Mouse (Mus musculus): ENCODE results near the gene Inava. TPM values are rescaled to one million over a fixed set of nuclear protein-coding genes. Genes with fewer than 3 reads are reported as not detected.
A peak's percentile ranks its signal among the peaks of the same experiment; 100 is the strongest.

Gene Inava
- polyA plus RNA-seq, 1 experiment = 3.3 TPM

- Histone ChIP-seq H3K27ac (ENCODE audit: insufficient read depth, low read length) (no peak overlapping the region), H3K4me3 (ENCODE audit: insufficient read depth, low read length) (peak overlapping the region; percentile 44; the same call in 1 of the 2 replicates), H3K4me1 (ENCODE audit: control insufficient read depth, insufficient read depth, low read length) (no peaks in the 10 kb centered on the region)
- no peak for TF ChIP-seq CTCF (IDR thresholded peaks at IDR 0.05; ENCODE audit: extremely low read depth, insufficient read depth, low read length)
- TF ChIP-seq POLR2A (IDR thresholded peaks at IDR 0.05; ENCODE audit: extremely low read depth, insufficient read depth, low read length) = no peak
Measured at GRCm38 (mm10) chr1:136232986-136233790, 876 bp downstream of the Inava start.

- Histone ChIP-seq H3K4me1 (ENCODE audit: control insufficient read depth, insufficient read depth, low read length) (no peaks in the 10 kb centered on the region), H3K4me3 (ENCODE audit: insufficient read depth, low read length) (peak overlapping the region; percentile 44; the same call in 1 of the 2 replicates), H3K27ac (ENCODE audit: insufficient read depth, low read length) (no peak overlapping the region)
- TF ChIP-seq POLR2A (IDR thresholded peaks at IDR 0.05; ENCODE audit: extremely low read depth, insufficient read depth, low read length) = no peak
Measured at GRCm38 (mm10) chr1:136232285-136232926, 1.7 kb downstream of the Inava start.

- Histone ChIP-seq H3K4me3 (ENCODE audit: insufficient read depth, low read length) (no peak overlapping the region), H3K27ac (ENCODE audit: insufficient read depth, low read length) (no peak overlapping the region), H3K4me1 (ENCODE audit: control insufficient read depth, insufficient read depth, low read length) (no peaks in the 10 kb centered on the region)
- TF ChIP-seq POLR2A (IDR thresholded peaks at IDR 0.05; ENCODE audit: extremely low read depth, insufficient read depth, low read length) = no peak
- no peak for TF ChIP-seq CTCF (IDR thresholded peaks at IDR 0.05; ENCODE audit: extremely low read depth, insufficient read depth, low read length)
Measured at GRCm38 (mm10) chr1:136231596-136231995, 2.5 kb downstream of the Inava start.

GRCm38 (mm10) chr1:136230201-136230600, 3.9 kb downstream of the Inava start:
- H3K4me1 ChIP-seq (ENCODE audit: control insufficient read depth, insufficient read depth, low read length) = no peaks in the 10 kb centered on the region

GRCm38 (mm10) chr1:136229040-136229373, 5.1 kb downstream of the Inava start:
- Histone ChIP-seq H3K27ac (ENCODE audit: insufficient read depth, low read length) (no peak overlapping the region), H3K4me3 (ENCODE audit: insufficient read depth, low read length) (no peak overlapping the region), H3K4me1 (ENCODE audit: control insufficient read depth, insufficient read depth, low read length) (no peaks in the 10 kb centered on the region)
- TF ChIP-seq CTCF (IDR thresholded peaks at IDR 0.05; ENCODE audit: extremely low read depth, insufficient read depth, low read length) = no peak
- TF ChIP-seq POLR2A (IDR thresholded peaks at IDR 0.05; ENCODE audit: extremely low read depth, insufficient read depth, low read length) = no peak

More at GRCm38 (mm10) chr1:136230201-136230600, 3.9 kb downstream of the Inava start:
- no peak overlapping the region for H3K27ac ChIP-seq (ENCODE audit: insufficient read depth, low read length)
- no peak overlapping the region for H3K4me3 ChIP-seq (ENCODE audit: insufficient read depth, low read length)
- TF ChIP-seq CTCF (IDR thresholded peaks at IDR 0.05; ENCODE audit: extremely low read depth, insufficient read depth, low read length) (no peak), POLR2A (IDR thresholded peaks at IDR 0.05; ENCODE audit: extremely low read depth, insufficient read depth, low read length) (no peak)

GRCm38 (mm10) chr1:136228328-136229039, 5.6 kb downstream of the Inava start:
- no peak overlapping the region for H3K4me3 ChIP-seq (ENCODE audit: insufficient read depth, low read length)
- no peak for TF ChIP-seq POLR2A (IDR thresholded peaks at IDR 0.05; ENCODE audit: extremely low read depth, insufficient read depth, low read length)
- TF ChIP-seq CTCF (IDR thresholded peaks at IDR 0.05; ENCODE audit: extremely low read depth, insufficient read depth, low read length) = no peak
- no peak overlapping the region for H3K27ac ChIP-seq (ENCODE audit: insufficient read depth, low read length)
- no peaks in the 10 kb centered on the region for H3K4me1 ChIP-seq (ENCODE audit: control insufficient read depth, insufficient read depth, low read length)

- Histone ChIP-seq H3K4me3 (ENCODE audit: insufficient read depth, low read length) (no peak overlapping the region), H3K4me1 (ENCODE audit: control insufficient read depth, insufficient read depth, low read length) (no peaks in the 10 kb centered on the region), H3K27ac (ENCODE audit: insufficient read depth, low read length) (no peak overlapping the region)
- no peak for TF ChIP-seq POLR2A (IDR thresholded peaks at IDR 0.05; ENCODE audit: extremely low read depth, insufficient read depth, low read length)
- no peak for TF ChIP-seq CTCF (IDR thresholded peaks at IDR 0.05; ENCODE audit: extremely low read depth, insufficient read depth, low read length)
Measured at GRCm38 (mm10) chr1:136227870-136228269, 6.2 kb downstream of the Inava start.

GRCm38 (mm10) chr1:136226626-136227025, 7.4 kb downstream of the Inava start:
- TF ChIP-seq CTCF (IDR thresholded peaks at IDR 0.05; ENCODE audit: extremely low read depth, insufficient read depth, low read length) (no peak), POLR2A (IDR thresholded peaks at IDR 0.05; ENCODE audit: extremely low read depth, insufficient read depth, low read length) (no peak)
- Histone ChIP-seq H3K4me3 (ENCODE audit: insufficient read depth, low read length) (no peak overlapping the region), H3K4me1 (ENCODE audit: control insufficient read depth, insufficient read depth, low read length) (no peaks in the 10 kb centered on the region), H3K27ac (ENCODE audit: insufficient read depth, low read length) (no peak overlapping the region)

GRCm38 (mm10) chr1:136225846-136226245, 8.2 kb downstream of the Inava start:
- Histone ChIP-seq H3K27ac (ENCODE audit: insufficient read depth, low read length) (no peak overlapping the region), H3K4me1 (ENCODE audit: control insufficient read depth, insufficient read depth, low read length) (no peaks in the 10 kb centered on the region), H3K4me3 (ENCODE audit: insufficient read depth, low read length) (no peak overlapping the region)
- TF ChIP-seq CTCF (IDR thresholded peaks at IDR 0.05; ENCODE audit: extremely low read depth, insufficient read depth, low read length) = no peak
- no peak for TF ChIP-seq POLR2A (IDR thresholded peaks at IDR 0.05; ENCODE audit: extremely low read depth, insufficient read depth, low read length)
